Mouse (Mus musculus): ENCODE results near the gene Prss3.
"Not testable (repeated sequence)": the region's sequence is repeated elsewhere in the genome, so short reads cannot be mapped to it uniquely, and the experiment has no call there.

Prss3 gene

GRCm38 (mm10) chr6:41377578-41377977, at the start of gene Prss3:
Gene Prss3, minus strand, starts transcription at chr6:41377678.
- not testable (repeated sequence) for DNase-seq (ENCODE audit: low read depth in 1 of 2, low spot score in 2 of 2)

GRCm38 (mm10) chr6:41392056-41392455, 14.6 kb upstream of the Prss3 start, which contains the start of gene Gm5771:
Gene Gm5771, plus strand, starts transcription at chr6:41392356.
- not testable (repeated sequence) for DNase-seq (ENCODE audit: low read depth in 1 of 2, low spot score in 2 of 2)

GRCm38 (mm10) chr6:41391640-41392039, 14.2 kb upstream of the Prss3 start:
- DNase-seq (ENCODE audit: low read depth in 1 of 2, low spot score in 2 of 2) = not testable (repeated sequence)

- no peak for DNase-seq (ENCODE audit: low read depth in 1 of 2, low spot score in 2 of 2)
Observed at GRCm38 (mm10) chr6:41386781-41387180, 9.3 kb upstream of the Prss3 start.

GRCm38 (mm10) chr6:41373772-41374171, 3.7 kb downstream of the Prss3 start:
- not testable (repeated sequence) for DNase-seq (ENCODE audit: low read depth in 1 of 2, low spot score in 2 of 2)

GRCm38 (mm10) chr6:41353932-41354331, 23.5 kb downstream of the Prss3 start, which contains the start of gene Try10:
Gene Try10, plus strand, starts transcription at chr6:41354105.
- DNase-seq (ENCODE audit: low read depth in 1 of 2, low spot score in 2 of 2) = no peak

Measured in monocyte, adult 2 months (primary cell).